Mouse (Mus musculus): Measurements from ENCODE around the gene Spo11.

DNA sequence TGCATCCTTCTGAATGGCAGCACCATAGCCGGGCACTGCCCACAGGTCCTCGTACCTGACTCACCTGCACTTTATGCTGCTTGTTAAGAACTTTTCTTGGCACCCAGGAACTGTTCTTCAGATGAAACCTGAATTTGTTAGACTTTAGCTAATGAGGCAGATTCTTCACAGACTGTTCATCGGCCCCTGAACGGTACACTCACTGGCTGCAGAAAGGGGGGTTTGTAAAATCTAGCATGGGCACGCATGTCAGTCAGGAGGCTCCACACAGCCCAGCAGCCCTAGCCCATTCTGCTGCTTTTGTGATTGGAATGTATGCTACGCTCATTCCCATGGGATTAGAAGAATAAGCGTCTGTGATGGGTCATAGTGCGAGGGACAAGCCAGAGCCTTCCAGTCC lies 26.2 kb downstream of the Spo11 start:
- TF ChIP-seq EP300 (optimal IDR thresholded peaks at IDR 0.05) (no peak), CTCF (IDR thresholded peaks at IDR 0.05; ENCODE audit: low read depth) (no peak)
